Mouse (Mus musculus): ENCODE measurements around the gene Golga3.

Gene Golga3

DNA sequence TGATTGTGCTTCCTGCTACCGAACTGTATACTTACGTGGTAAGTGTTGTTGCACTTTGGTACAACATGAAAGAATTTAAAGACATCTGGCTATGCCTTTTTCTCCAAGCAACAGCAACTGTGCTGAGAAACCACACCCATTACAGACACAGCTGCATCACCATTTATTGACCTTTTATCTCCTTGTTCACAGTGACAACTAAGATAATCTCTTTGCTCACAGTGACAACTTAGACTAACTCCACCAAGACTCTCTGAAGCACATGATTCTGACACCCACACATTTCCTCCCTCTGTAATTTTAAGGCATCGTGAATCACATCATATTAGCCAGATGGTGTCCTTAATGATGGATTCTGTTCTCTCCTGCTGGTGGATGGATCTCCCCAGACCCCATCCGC, 97.6 kb downstream of the Golga3 start:
- Histone ChIP-seq H3K36me3 (ENCODE audit: control insufficient read depth, insufficient read depth, low read length, poor library complexity, severe bottlenecking) (no peaks in the 10 kb centered on the region), H3K27me3 (ENCODE audit: control insufficient read depth, insufficient read depth, low read length, poor library complexity, severe bottlenecking) (no peaks in the 10 kb centered on the region)
- DNase-seq (ENCODE audit: low read depth, low spot score), result no peak

DNA sequence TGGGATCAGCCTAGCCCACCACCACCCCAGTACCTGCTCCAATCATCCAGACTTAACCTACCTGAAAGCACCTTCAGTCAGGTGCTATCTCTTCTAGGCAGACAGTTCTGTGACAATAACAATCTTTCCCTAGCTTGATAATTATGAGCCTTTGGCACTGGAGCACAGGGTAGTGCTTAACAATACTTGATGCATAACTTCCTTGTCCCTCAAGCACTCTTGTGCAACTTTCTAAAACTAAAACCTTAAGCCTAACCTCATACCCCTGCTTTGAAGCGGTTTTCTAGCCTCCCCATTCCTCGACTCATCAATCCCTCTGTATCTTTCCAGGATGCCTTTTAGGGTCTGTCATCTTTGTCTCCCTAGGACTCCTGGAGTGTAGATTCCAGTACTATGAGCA, 98.3 kb downstream of the Golga3 start:
- Histone ChIP-seq H3K36me3 (ENCODE audit: control insufficient read depth, insufficient read depth, low read length, poor library complexity, severe bottlenecking) (no peaks in the 10 kb centered on the region), H3K27me3 (ENCODE audit: control insufficient read depth, insufficient read depth, low read length, poor library complexity, severe bottlenecking) (no peaks in the 10 kb centered on the region)
- DNase-seq (ENCODE audit: low read depth, low spot score), result no peak
